Mouse (Mus musculus): ENCODE data around the gene Cenpn. TPM values are rescaled to one million over a fixed set of nuclear protein-coding genes. Genes with fewer than 3 reads are reported as not detected.
A peak's percentile ranks its signal among the peaks of the same experiment; 100 is the strongest.

Cenpn gene
- polyA plus RNA-seq, 1 experiment from 2014 or later: 24.7 TPM

- peaks cover 3% of the 10 kb centered on the region; the same call in 1 of the 2 replicates for H3K36me3 ChIP-seq
- no peak overlapping the region for H3K9ac ChIP-seq
- H3K4me1 ChIP-seq: peaks cover 9% of the 10 kb centered on the region; the same call in 1 of the 2 replicates
- H3K27me3 ChIP-seq (replicated peaks): no peaks in the 10 kb centered on the region
- no peak overlapping the region for H3K27ac ChIP-seq
- no peak overlapping the region for H3K4me3 ChIP-seq
- H3K9me3 ChIP-seq: no peaks in the 10 kb centered on the region
- no peak for ATAC-seq (ENCODE audit: low FRiP score, low read depth)
- 64% methylated on average over 5 of the region's 5 CpGs for WGBS
- no peak overlapping the region for H3K4me2 ChIP-seq (replicated peaks)
Measured at GRCm38 (mm10) chr8:116975606-116976005, 54.1 kb downstream of the Cenpn start.

DNA sequence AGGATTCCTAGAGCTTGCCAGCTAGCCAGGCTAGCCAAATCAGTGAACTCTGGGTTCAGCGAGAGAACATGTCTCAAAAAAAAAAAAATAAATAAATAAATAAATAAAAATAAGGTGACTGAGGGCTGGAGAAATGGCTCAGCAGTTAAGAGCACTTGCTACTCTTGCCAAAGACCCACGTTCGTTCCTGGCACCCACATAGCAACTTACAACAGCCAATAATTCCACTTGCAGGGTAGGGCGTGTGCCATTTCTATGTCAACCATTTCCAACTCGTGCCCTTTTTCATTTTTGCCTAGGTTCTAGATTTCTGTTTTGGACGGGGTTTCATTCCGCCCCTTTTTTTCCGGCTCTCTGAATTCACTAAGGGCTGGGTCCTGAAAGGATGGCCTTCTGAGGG lies 56.5 kb downstream of the Cenpn start:
- H3K27me3 ChIP-seq (replicated peaks): no peaks in the 10 kb centered on the region
- H3K36me3 ChIP-seq: peaks cover 7% of the 10 kb centered on the region
- ATAC-seq (ENCODE audit: low FRiP score, low read depth): no peak
- H3K9ac ChIP-seq: peak overlapping the region; percentile 51; the same call in 1 of the 2 replicates
- H3K9me3 ChIP-seq: no peaks in the 10 kb centered on the region
- WGBS: 33% methylated on average over 8 of the region's 8 CpGs
- peaks cover 9% of the 10 kb centered on the region; the same call in 1 of the 2 replicates for H3K4me1 ChIP-seq
- no peak overlapping the region for H3K27ac ChIP-seq
- peak overlapping the region; percentile 70 for H3K4me2 ChIP-seq (replicated peaks)
- peak overlapping the region; percentile 78 for H3K4me3 ChIP-seq

DNA sequence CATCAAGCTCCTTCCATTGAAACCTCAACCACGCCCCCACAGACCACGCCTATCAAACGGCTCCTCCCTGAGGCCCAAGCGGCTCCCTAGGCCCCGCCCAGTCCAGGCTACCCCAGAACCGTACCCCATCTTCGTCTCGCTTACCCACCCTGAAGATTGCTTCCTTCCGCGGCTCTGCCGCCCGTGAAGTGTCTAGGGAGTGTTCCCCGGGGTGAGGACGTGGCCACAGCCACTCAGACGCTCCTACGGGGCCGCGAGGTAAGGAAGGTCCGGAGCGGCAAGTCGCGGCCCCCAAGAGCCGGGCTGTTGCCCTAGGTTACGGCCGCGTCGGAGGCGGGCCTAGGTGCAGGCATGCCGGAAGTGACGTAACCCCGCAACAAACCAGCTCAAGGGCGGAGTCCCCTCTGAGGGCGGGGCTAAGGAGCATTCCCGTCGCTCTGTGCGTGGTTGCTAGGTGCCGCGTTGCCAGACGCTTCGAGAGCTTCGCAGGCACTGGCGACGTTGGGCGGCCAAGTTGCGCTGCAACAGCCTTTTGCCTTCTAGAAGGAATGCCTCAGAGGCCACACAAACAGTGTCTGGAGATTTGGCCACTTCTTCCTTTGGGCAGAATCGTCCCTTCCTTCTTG lies 57.2 kb downstream of the Cenpn start, which contains the start of gene 1700030J22Rik:
Gene 1700030J22Rik (minus strand): TSS at position 329 of the 626 bp plus-strand sequence.
- Histone ChIP-seq H3K27me3 (replicated peaks) (no peaks in the 10 kb centered on the region), H3K9ac (peak within 1 kb of the TSS; percentile 51; the same call in 1 of the 2 replicates), H3K4me2 (replicated peaks) (peak within 1 kb of the TSS; percentile 70), H3K4me1 (peaks cover 9% of the 10 kb centered on the region; the same call in 1 of the 2 replicates), H3K4me3 (peak within 1 kb of the TSS; percentile 78), H3K36me3 (peaks cover 12% of the 10 kb centered on the region), H3K27ac (no peak within 1 kb of the TSS), H3K9me3 (no peaks in the 10 kb centered on the region)
- WGBS: under 1% methylated on average over 46 of the region's 46 CpGs
- ATAC-seq (ENCODE audit: low FRiP score, low read depth): peak; percentile 100

DNA sequence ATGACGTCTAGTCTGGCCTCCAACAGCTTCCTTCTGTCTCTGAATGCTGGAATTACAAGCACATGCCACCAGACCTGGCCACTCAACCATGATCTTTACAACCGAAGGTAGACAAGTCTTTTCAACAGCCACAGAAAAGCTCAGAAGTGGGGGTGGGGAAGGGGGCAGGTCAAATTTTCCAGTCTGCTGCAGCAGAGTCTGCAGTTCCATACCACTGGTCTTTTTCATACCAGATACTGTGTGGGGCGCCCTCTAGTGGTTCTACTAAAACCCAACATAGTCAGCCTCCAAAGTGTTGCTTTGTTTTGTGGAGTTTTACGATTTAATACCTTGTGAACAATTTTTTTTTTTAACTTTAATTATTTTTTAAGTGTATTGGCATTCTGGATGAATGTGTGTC lies 58.6 kb downstream of the Cenpn start:
- Histone ChIP-seq H3K9ac (no peak overlapping the region), H3K9me3 (no peaks in the 10 kb centered on the region), H3K4me3 (no peak overlapping the region), H3K4me1 (peaks cover 9% of the 10 kb centered on the region; the same call in 1 of the 2 replicates), H3K27me3 (replicated peaks) (no peaks in the 10 kb centered on the region), H3K4me2 (replicated peaks) (0 out of 2 replicates have a peak overlapping the region, but pooled peaks have one; percentile 12), H3K36me3 (peaks cover 16% of the 10 kb centered on the region), H3K27ac (no peak overlapping the region)
- ATAC-seq (ENCODE audit: low FRiP score, low read depth): no peak
- 17% methylated on average over 4 of the region's 4 CpGs for WGBS

GRCm38 (mm10) chr8:116989842-116990241 lies 68.3 kb downstream of the Cenpn start:
- Histone ChIP-seq H3K27me3 (replicated peaks) (no peaks in the 10 kb centered on the region), H3K4me3 (no peak overlapping the region), H3K9me3 (no peaks in the 10 kb centered on the region), H3K36me3 (peaks cover 8% of the 10 kb centered on the region; the same call in 1 of the 2 replicates), H3K4me2 (replicated peaks) (no peak overlapping the region), H3K4me1 (peaks cover 11% of the 10 kb centered on the region; the same call in 1 of the 2 replicates), H3K27ac (no peak overlapping the region), H3K9ac (no peak overlapping the region)
- no peak for ATAC-seq (ENCODE audit: low FRiP score, low read depth)
- 93% methylated on average over 3 of the region's 3 CpGs for WGBS

Other genes starting within 250 kb of the Cenpn start
- gene Cdyl2, start 188.7 kb upstream of the Cenpn start, polyA plus RNA-seq (2016; fragmentation: Nextera tagmentation; extraction: Ambion mirVana): 9.1 and 9.3 TPM in 2 replicates
- 52.1 and 64.2 TPM in 2 replicates for gene Cmc2, start 275 bp upstream of the Cenpn start, polyA plus RNA-seq (2016; fragmentation: Nextera tagmentation; extraction: Ambion mirVana)
- gene Atmin, start 21.7 kb downstream of the Cenpn start, polyA plus RNA-seq (2016; fragmentation: Nextera tagmentation; extraction: Ambion mirVana): 21.5 and 22.9 TPM in 2 replicates
- 4.9 and 5.7 TPM in 2 replicates for gene 1700030J22Rik, start 57.2 kb downstream of the Cenpn start, polyA plus RNA-seq (2016; fragmentation: Nextera tagmentation; extraction: Ambion mirVana)
- gene Gcsh, start 71.8 kb downstream of the Cenpn start, polyA plus RNA-seq (2016; fragmentation: Nextera tagmentation; extraction: Ambion mirVana): 108 and 109 TPM in 2 replicates
- 0.06 and 0.08 TPM in 2 replicates for gene Pkd1l2, start 160.7 kb downstream of the Cenpn start, polyA plus RNA-seq (2016; fragmentation: Nextera tagmentation; extraction: Ambion mirVana)
- gene Bco1, start 174.1 kb downstream of the Cenpn start, polyA plus RNA-seq (2016; fragmentation: Nextera tagmentation; extraction: Ambion mirVana): 0.09 and 0.52 TPM in 2 replicates
- gene Gan, start 236.4 kb downstream of the Cenpn start, polyA plus RNA-seq (2016; fragmentation: Nextera tagmentation; extraction: Ambion mirVana): 2.6 and 2.8 TPM in 2 replicates

Data from neural tube, embryonic 12.5 days (tissue).